Mouse (Mus musculus): Measurements from ENCODE around the gene Stk38. TPM values are rescaled to one million over a fixed set of nuclear protein-coding genes. Genes with fewer than 3 reads are reported as not detected.

Stk38 gene
- 32.2 and 64.5 TPM in 2 replicates for polyA plus RNA-seq (2012; ENCODE audit: insufficient read depth, low replicate concordance)

GRCm38 (mm10) chr17:29007641-29008325 lies at the start of gene Stk38:
TSS of gene Stk38 (minus strand) at chr17:29007995.
- no peaks in the 10 kb centered on the region for H3K27me3 ChIP-seq (replicated peaks)
- no peaks in the 10 kb centered on the region for H3K9me3 ChIP-seq
- peaks cover 44% of the 10 kb centered on the region for H3K4me1 ChIP-seq
- H3K36me3 ChIP-seq (replicated peaks; ENCODE audit: low read length) = peaks cover 16% of the 10 kb centered on the region
- H3K4me3 ChIP-seq (replicated peaks) = peak within 1 kb of the TSS; percentile 99
- TF ChIP-seq GATA1 (IDR thresholded peaks at IDR 0.05; ENCODE audit: borderline replicate concordance, low read length) (no peak), FLI1 (IDR thresholded peaks at IDR 0.05; ENCODE audit: low read length) (no peak)

GRCm38 (mm10) chr17:29057361-29057890 lies 49.6 kb upstream of the Stk38 start:
- peak overlapping the region; percentile 13 for H3K4me3 ChIP-seq (replicated peaks)
- TF ChIP-seq FLI1 (IDR thresholded peaks at IDR 0.05; ENCODE audit: low read length) (no peak), GATA1 (IDR thresholded peaks at IDR 0.05; ENCODE audit: borderline replicate concordance, low read length) (no peak)
- no peaks in the 10 kb centered on the region for H3K27me3 ChIP-seq (replicated peaks)
- H3K4me1 ChIP-seq = peaks cover 92% of the 10 kb centered on the region
- peaks cover 58% of the 10 kb centered on the region for H3K36me3 ChIP-seq (replicated peaks; ENCODE audit: low read length)
- no peaks in the 10 kb centered on the region for H3K9me3 ChIP-seq

- H3K27me3 ChIP-seq (replicated peaks) = no peaks in the 10 kb centered on the region
- peaks cover 89% of the 10 kb centered on the region for H3K4me1 ChIP-seq
- TF ChIP-seq FLI1 (IDR thresholded peaks at IDR 0.05; ENCODE audit: low read length) = no peak
- TF ChIP-seq GATA1 (IDR thresholded peaks at IDR 0.05; ENCODE audit: borderline replicate concordance, low read length) = no peak
Observed at GRCm38 (mm10) chr17:29056699-29057151, 48.9 kb upstream of the Stk38 start.

GRCm38 (mm10) chr17:29056207-29056606 lies 48.4 kb upstream of the Stk38 start:
- Histone ChIP-seq H3K36me3 (replicated peaks; ENCODE audit: low read length) (peaks cover 58% of the 10 kb centered on the region), H3K4me1 (peaks cover 89% of the 10 kb centered on the region), H3K4me3 (replicated peaks) (peak overlapping the region; percentile 84), H3K27me3 (replicated peaks) (no peaks in the 10 kb centered on the region), H3K9me3 (no peaks in the 10 kb centered on the region)
- TF ChIP-seq FLI1 (IDR thresholded peaks at IDR 0.05; ENCODE audit: low read length) (no peak), GATA1 (IDR thresholded peaks at IDR 0.05; ENCODE audit: borderline replicate concordance, low read length) (no peak)

More at GRCm38 (mm10) chr17:29056699-29057151, 48.9 kb upstream of the Stk38 start:
- peaks cover 59% of the 10 kb centered on the region for H3K36me3 ChIP-seq (replicated peaks; ENCODE audit: low read length)
- peak overlapping the region; percentile 84 for H3K4me3 ChIP-seq (replicated peaks)
- no peaks in the 10 kb centered on the region for H3K9me3 ChIP-seq

GRCm38 (mm10) chr17:29055586-29055985 lies 47.8 kb upstream of the Stk38 start:
- no peak for TF ChIP-seq GATA1 (IDR thresholded peaks at IDR 0.05; ENCODE audit: borderline replicate concordance, low read length)
- TF ChIP-seq FLI1 (IDR thresholded peaks at IDR 0.05; ENCODE audit: low read length) = no peak
- H3K4me1 ChIP-seq = peaks cover 89% of the 10 kb centered on the region
- peak overlapping the region; percentile 31 for H3K4me3 ChIP-seq (replicated peaks)
- H3K36me3 ChIP-seq (replicated peaks; ENCODE audit: low read length) = peaks cover 57% of the 10 kb centered on the region
- no peaks in the 10 kb centered on the region for H3K27me3 ChIP-seq (replicated peaks)
- H3K9me3 ChIP-seq = no peaks in the 10 kb centered on the region

GRCm38 (mm10) chr17:29054429-29054828 lies 46.6 kb upstream of the Stk38 start:
- peaks cover 58% of the 10 kb centered on the region for H3K36me3 ChIP-seq (replicated peaks; ENCODE audit: low read length)
- no peaks in the 10 kb centered on the region for H3K27me3 ChIP-seq (replicated peaks)
- TF ChIP-seq GATA1 (IDR thresholded peaks at IDR 0.05; ENCODE audit: borderline replicate concordance, low read length) (no peak), FLI1 (IDR thresholded peaks at IDR 0.05; ENCODE audit: low read length) (no peak)
- peaks cover 91% of the 10 kb centered on the region for H3K4me1 ChIP-seq
- no peaks in the 10 kb centered on the region for H3K9me3 ChIP-seq
- peak overlapping the region; percentile 67 for H3K4me3 ChIP-seq (replicated peaks)

- H3K27me3 ChIP-seq (replicated peaks) = no peaks in the 10 kb centered on the region
- H3K4me1 ChIP-seq = peaks cover 91% of the 10 kb centered on the region
- TF ChIP-seq GATA1 (IDR thresholded peaks at IDR 0.05; ENCODE audit: borderline replicate concordance, low read length) = no peak
- TF ChIP-seq FLI1 (IDR thresholded peaks at IDR 0.05; ENCODE audit: low read length) = no peak
- peak overlapping the region; percentile 72 for H3K4me3 ChIP-seq (replicated peaks)
- H3K9me3 ChIP-seq = no peaks in the 10 kb centered on the region
- H3K36me3 ChIP-seq (replicated peaks; ENCODE audit: low read length) = peaks cover 55% of the 10 kb centered on the region
Observed at GRCm38 (mm10) chr17:29053841-29054240, 46.0 kb upstream of the Stk38 start.

- TF ChIP-seq GATA1 (IDR thresholded peaks at IDR 0.05; ENCODE audit: borderline replicate concordance, low read length) (no peak), FLI1 (IDR thresholded peaks at IDR 0.05; ENCODE audit: low read length) (no peak)
Observed at GRCm38 (mm10) chr17:29053067-29053466, 45.3 kb upstream of the Stk38 start.

GRCm38 (mm10) chr17:29050791-29051190 lies 43.0 kb upstream of the Stk38 start:
- H3K27me3 ChIP-seq (replicated peaks) = no peaks in the 10 kb centered on the region
- H3K4me3 ChIP-seq (replicated peaks) = peak overlapping the region; percentile 74
- H3K4me1 ChIP-seq = peaks cover 64% of the 10 kb centered on the region
- no peak for TF ChIP-seq FLI1 (IDR thresholded peaks at IDR 0.05; ENCODE audit: low read length)
- TF ChIP-seq GATA1 (IDR thresholded peaks at IDR 0.05; ENCODE audit: borderline replicate concordance, low read length) = no peak
- peaks cover 65% of the 10 kb centered on the region for H3K36me3 ChIP-seq (replicated peaks; ENCODE audit: low read length)
- no peaks in the 10 kb centered on the region for H3K9me3 ChIP-seq

More at GRCm38 (mm10) chr17:29053067-29053466, 45.3 kb upstream of the Stk38 start:
- H3K4me3 ChIP-seq (replicated peaks) = no peak overlapping the region
- H3K27me3 ChIP-seq (replicated peaks) = no peaks in the 10 kb centered on the region
- peaks cover 87% of the 10 kb centered on the region for H3K4me1 ChIP-seq
- H3K9me3 ChIP-seq = no peaks in the 10 kb centered on the region
- peaks cover 53% of the 10 kb centered on the region for H3K36me3 ChIP-seq (replicated peaks; ENCODE audit: low read length)

GRCm38 (mm10) chr17:29049923-29050322 lies 42.1 kb upstream of the Stk38 start:
- H3K4me1 ChIP-seq = peaks cover 57% of the 10 kb centered on the region
- no peaks in the 10 kb centered on the region for H3K27me3 ChIP-seq (replicated peaks)
- H3K9me3 ChIP-seq = no peaks in the 10 kb centered on the region
- peak overlapping the region; percentile 77 for H3K4me3 ChIP-seq (replicated peaks)
- TF ChIP-seq GATA1 (IDR thresholded peaks at IDR 0.05; ENCODE audit: borderline replicate concordance, low read length) = no peak
- no peak for TF ChIP-seq FLI1 (IDR thresholded peaks at IDR 0.05; ENCODE audit: low read length)
- H3K36me3 ChIP-seq (replicated peaks; ENCODE audit: low read length) = peaks cover 73% of the 10 kb centered on the region

All from megakaryocyte, embryonic 14.5 days (primary cell).